Mouse (Mus musculus) MEL (cell line): ENCODE measurements at regions not wholly inside any gene's neighbourhood (a gene's known extent, or its start where the extent isn't known, plus 50 kb on each side); places are given as distances from the start of the nearest gene placed in this dataset.

Experiments used
- DNase-seq: peaks from one replicate; pipeline ENCODE4 v3.0.0; 2011; ENCODE audit warnings: low read depth, low spot score
- H3K27ac ChIP-seq: 2 replicates; pipeline ENCODE4 v1.5.1; 2012; ENCODE audit warnings: low read depth, mild to moderate bottlenecking, control low read depth, low read length, moderate library complexity; ENCODE audit not compliant: control insufficient read depth
- H3K27me3 ChIP-seq, 2 experiments: fragments of 150-350 bp in 1 of 2; sonication (generic) in 1 of 2; 2 replicates each; pipeline ENCODE4 v1.6.1; 2012; ENCODE audit warnings: low read length in 2 of 2, mild to moderate bottlenecking in 2 of 2, improper control_type of control experiment in 1 of 2, moderate library complexity in 1 of 2; ENCODE audit not compliant: insufficient read depth in 2 of 2, control insufficient read depth in 1 of 2
- H3K36me3 ChIP-seq, 2 experiments: 2 replicates each; pipeline ENCODE4 v1.6.1; 2012 to 2014; ENCODE audit warnings: low read length in 2 of 2, improper control_type of control experiment in 1 of 2, inconsistent platforms in 1 of 2, mild to moderate bottlenecking in 1 of 2; ENCODE audit not compliant: insufficient read depth in 2 of 2, control insufficient read depth in 1 of 2
- H3K4me1 ChIP-seq, 2 experiments: fragments of 150-350 bp in 1 of 2; sonication (generic) in 1 of 2; 2 replicates each; pipeline ENCODE4 v1.6.1; 2012; ENCODE audit warnings: low read length in 2 of 2, improper control_type of control experiment in 1 of 2, mild to moderate bottlenecking in 1 of 2; ENCODE audit not compliant: insufficient read depth in 2 of 2, control insufficient read depth in 1 of 2
- H3K4me3 ChIP-seq, 2 experiments: fragments of 150-350 bp in 1 of 2; sonication (generic) in 1 of 2; 2 replicates each; pipeline ENCODE4 v1.5.1; 2012; ENCODE audit warnings: low read depth in 2 of 2, low read length in 2 of 2, mild to moderate bottlenecking in 2 of 2, moderate library complexity in 2 of 2, control low read depth in 1 of 2, improper control_type of control experiment in 1 of 2; ENCODE audit not compliant: control insufficient read depth in 1 of 2, insufficient read depth in 1 of 2
- H3K79me2 ChIP-seq: 2 replicates; pipeline ENCODE4 v1.6.1; 2012; ENCODE audit warnings: mild to moderate bottlenecking, low read length, moderate library complexity; ENCODE audit not compliant: control insufficient read depth, poor library complexity, insufficient read depth
- H3K9ac ChIP-seq: 2 replicates; pipeline ENCODE4 v1.6.1; 2012; ENCODE audit warnings: low read depth, mild to moderate bottlenecking, control low read depth, low read length, moderate library complexity; ENCODE audit not compliant: control insufficient read depth, poor library complexity, severe bottlenecking
- H3K9me3 ChIP-seq: fragments of 150-350 bp; sonication (generic); replicated peaks from 2 replicates; pipeline ENCODE4 v1.6.1; 2012; ENCODE audit warnings: mild to moderate bottlenecking, low read length, improper control_type of control experiment, moderate library complexity; ENCODE audit not compliant: insufficient read depth
- CHD2 ChIP-seq: IDR thresholded peaks from 2 replicates; pipeline ENCODE4 v1.6.1; 2011; ENCODE audit warnings: low read length, improper control_type of control experiment
- CTCF ChIP-seq, 3 experiments: IDR thresholded peaks in 2 of 3; conservative IDR thresholded peaks in 1 of 3; 2 replicates each; pipeline ENCODE4 v1.5.1; 2011 to 2012; ENCODE audit warnings: low read length in 3 of 3, low read depth in 2 of 3, mild to moderate bottlenecking in 2 of 3, improper control_type of control experiment in 1 of 3, inconsistent platforms in 1 of 3, mixed read lengths in 1 of 3, moderate library complexity in 1 of 3; ENCODE audit not compliant: control insufficient read depth in 1 of 3, insufficient read depth in 1 of 3, poor library complexity in 1 of 3, severe bottlenecking in 1 of 3
- MAFK ChIP-seq: IDR thresholded peaks from 2 replicates; pipeline ENCODE4 v1.6.1; 2011; ENCODE audit warnings: low read depth, mild to moderate bottlenecking, low read length, improper control_type of control experiment, borderline replicate concordance
- MAZ ChIP-seq: IDR thresholded peaks from 2 replicates; pipeline ENCODE4 v1.6.1; 2012; ENCODE audit warnings: low read depth, mild to moderate bottlenecking, inconsistent platforms, low read length, improper control_type of control experiment
- MEF2A ChIP-seq: IDR thresholded peaks from 2 replicates; pipeline ENCODE4 v1.6.1; 2014; ENCODE audit warnings: low read depth, mild to moderate bottlenecking, inconsistent platforms, low read length, improper control_type of control experiment; ENCODE audit not compliant: poor library complexity, insufficient replicate concordance, severe bottlenecking; ENCODE audit errors: extremely low read depth
- MYC ChIP-seq: IDR thresholded peaks from 2 replicates; pipeline ENCODE4 v1.6.1; 2011; ENCODE audit warnings: low read depth, mild to moderate bottlenecking, low read length, improper control_type of control experiment, moderate library complexity
- NRF1 ChIP-seq: IDR thresholded peaks from 2 replicates; pipeline ENCODE4 v1.6.1; 2014; ENCODE audit warnings: low read depth, mild to moderate bottlenecking, inconsistent platforms, low read length, improper control_type of control experiment, moderate library complexity; ENCODE audit not compliant: poor library complexity, insufficient read depth, severe bottlenecking
- RAD21 ChIP-seq: IDR thresholded peaks from 2 replicates; pipeline ENCODE4 v1.6.1; 2011; ENCODE audit warnings: mild to moderate bottlenecking, low read depth, low read length, improper control_type of control experiment
- SIN3A ChIP-seq: IDR thresholded peaks from 2 replicates; pipeline ENCODE4 v1.6.1; 2012; ENCODE audit warnings: low read length, improper control_type of control experiment, inconsistent platforms
- SMC3 ChIP-seq: IDR thresholded peaks from 2 replicates; pipeline ENCODE4 v1.6.1; 2011; ENCODE audit warnings: low read depth, low read length, improper control_type of control experiment
- TBP ChIP-seq: IDR thresholded peaks from 2 replicates; pipeline ENCODE4 v1.8.0; 2011; ENCODE audit warnings: low read depth, low read length, improper control_type of control experiment
- TCF12 ChIP-seq: IDR thresholded peaks from 2 replicates; pipeline ENCODE4 v1.6.1; 2014; ENCODE audit warnings: low read depth, mild to moderate bottlenecking, inconsistent platforms, low read length, improper control_type of control experiment, moderate library complexity
- UBTF ChIP-seq: IDR thresholded peaks from 2 replicates; pipeline ENCODE4 v1.6.1; 2012; ENCODE audit warnings: low read depth, mild to moderate bottlenecking, inconsistent platforms, low read length, improper control_type of control experiment, moderate library complexity, borderline replicate concordance; ENCODE audit not compliant: insufficient read depth
- USF2 ChIP-seq, 2 experiments: IDR thresholded peaks; 2 replicates each; pipeline ENCODE4 v1.6.1; 2011 to 2012; ENCODE audit warnings: improper control_type of control experiment in 2 of 2, low read length in 2 of 2, borderline replicate concordance in 1 of 2, inconsistent platforms in 1 of 2, low read depth in 1 of 2, mild to moderate bottlenecking in 1 of 2; ENCODE audit not compliant: insufficient read depth in 1 of 2
- ZC3H11A ChIP-seq: IDR thresholded peaks from 2 replicates; pipeline ENCODE4 v1.6.1; 2012; ENCODE audit warnings: low read depth, mild to moderate bottlenecking, inconsistent platforms, low read length, improper control_type of control experiment
- ZNF384 ChIP-seq: IDR thresholded peaks from 2 replicates; pipeline ENCODE4 v1.6.1; 2012; ENCODE audit warnings: low read depth, mild to moderate bottlenecking, inconsistent platforms, low read length, improper control_type of control experiment

DNA sequence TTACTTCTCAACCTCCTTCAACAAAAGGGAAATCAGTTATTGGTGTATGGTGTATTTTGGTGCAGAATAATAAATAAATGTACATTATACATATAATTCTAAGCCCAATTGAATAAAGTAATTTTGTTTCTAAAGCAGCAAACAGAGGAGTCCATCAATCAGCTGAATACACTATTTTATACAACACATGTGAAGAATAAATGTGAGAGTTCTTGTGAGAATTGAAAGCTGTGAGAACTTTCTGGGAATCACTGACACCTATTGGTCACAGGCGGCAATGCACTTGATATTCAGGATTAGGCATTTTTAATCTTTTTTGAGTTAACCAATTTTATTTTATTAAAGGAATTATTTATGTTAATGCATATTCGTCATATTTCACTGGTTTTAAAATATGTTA, 623.3 kb downstream of the Ndufa4 start:
- Histone ChIP-seq H3K27ac (no peak overlapping the region), H3K36me3 (no peaks in the 10 kb centered on the region), H3K79me2 (no peaks in the 10 kb centered on the region), H3K4me1 (no peaks in the 10 kb centered on the region), H3K9ac (no peak overlapping the region), H3K27me3 (no peaks in the 10 kb centered on the region), H3K4me3 (no peak overlapping the region), H3K9me3 (no peaks in the 10 kb centered on the region)
- DNase-seq = peak; percentile 33
- TF ChIP-seq SMC3 (peak; percentile 76), ZC3H11A (peak; percentile 65), MEF2A (no peak), RAD21 (peak; percentile 73), CTCF (IDR thresholded peaks at IDR 0.05 in 2 of 3, conservative IDR thresholded peaks at IDR 0.05 in 1 of 3; ENCODE audit: control insufficient read depth in 1 of 3, insufficient read depth in 1 of 3, low read depth in 2 of 3, low read length in 3 of 3, poor library complexity in 1 of 3, severe bottlenecking in 1 of 3) (peak; percentile 19 to 69 (median 50); a peak in 5 of 6 replicates)

DNA sequence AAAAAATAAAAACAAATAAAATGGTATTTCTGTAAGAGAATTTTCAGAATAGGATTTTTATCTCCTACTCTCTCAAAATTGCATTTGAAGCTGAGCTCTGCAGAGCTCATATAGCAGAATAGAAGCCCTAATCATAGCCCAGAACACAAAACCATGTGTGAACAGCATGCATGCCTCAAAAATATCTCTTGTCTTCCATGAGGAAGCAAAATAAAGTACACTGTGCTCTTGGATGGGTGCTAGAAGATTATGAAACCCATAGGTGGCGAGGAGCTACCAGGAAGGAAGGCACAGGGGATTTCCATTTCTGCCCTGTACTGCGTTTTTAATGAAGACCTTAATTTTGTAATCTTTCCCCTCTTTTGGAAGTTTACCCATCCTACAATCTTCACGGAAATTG, 632.1 kb downstream of the Ndufa4 start:
- H3K27ac ChIP-seq = no peak overlapping the region
- TF ChIP-seq UBTF = no peak
- TF ChIP-seq MAZ = no peak
- TF ChIP-seq MAFK = no peak
- no peak for TF ChIP-seq SIN3A
- no peak for TF ChIP-seq TCF12
- TF ChIP-seq USF2 (IDR thresholded peaks at IDR 0.05; ENCODE audit: borderline replicate concordance in 1 of 2, insufficient read depth in 1 of 2, low read depth in 1 of 2, low read length in 2 of 2) = no peak
- no peak for TF ChIP-seq ZNF384
- no peak for TF ChIP-seq CHD2
- no peak for TF ChIP-seq MYC
- TF ChIP-seq NRF1 = no peak
- TF ChIP-seq TBP = no peak
- no peak overlapping the region for H3K9ac ChIP-seq
- no peaks in the 10 kb centered on the region for H3K9me3 ChIP-seq
- no peaks in the 10 kb centered on the region for H3K4me1 ChIP-seq
- no peaks in the 10 kb centered on the region for H3K27me3 ChIP-seq
- no peaks in the 10 kb centered on the region for H3K79me2 ChIP-seq
- H3K4me3 ChIP-seq = no peak overlapping the region
- no peaks in the 10 kb centered on the region for H3K36me3 ChIP-seq
- no peak for DNase-seq
